Mouse (Mus musculus): ENCODE results near the gene Magea2.
"Not testable (repeated sequence)": the region's sequence is repeated elsewhere in the genome, so short reads cannot be mapped to it uniquely, and the experiment has no call there.

Magea2 gene

GRCm38 (mm10) chrX:155093566-155093965 is at the start of gene Magea2:
TSS of gene Magea2 (minus strand) at chrX:155093666.
- DNase-seq = not testable (repeated sequence)

- DNase-seq = not testable (repeated sequence)
Observed at GRCm38 (mm10) chrX:155128312-155128711, 34.8 kb upstream of the Magea2 start, which contains the start of gene Cldn34b2. TSS of gene Cldn34b2 (minus strand) at chrX:155128412.

GRCm38 (mm10) chrX:155098024-155098423 is 4.6 kb upstream of the Magea2 start:
- peak in 1 of 2 experiments; percentile 1 for DNase-seq

GRCm38 (mm10) chrX:155089693-155090092 is 3.8 kb downstream of the Magea2 start, which contains the start of gene Magea1:
TSS of gene Magea1 (minus strand) at chrX:155089793.
- DNase-seq = not testable (repeated sequence)

GRCm38 (mm10) chrX:155063045-155063444 is 30.4 kb downstream of the Magea2 start, which contains the start of gene Magea5:
TSS of gene Magea5 (minus strand) at chrX:155063145.
- DNase-seq = not testable (repeated sequence)

- DNase-seq = not testable (repeated sequence)
Observed at GRCm38 (mm10) chrX:154995750-154996149, 97.7 kb downstream of the Magea2 start, which contains the start of gene Magea8. TSS of gene Magea8 (minus strand) at chrX:154995850.

Measured in cerebellum, postnatal 36 days (tissue).